Mouse (Mus musculus) forebrain, embryonic 15.5 days (tissue): Measurements from ENCODE around the gene Lrpprc. TPM values are rescaled to one million over a fixed set of nuclear protein-coding genes. Genes with fewer than 3 reads are reported as not detected.

Experiments used
- ATAC-seq: fragments of 200-750 bp; cut with Nextera tagmentation; replicated peaks from 2 replicates; pipeline ENCODE4 v1.8.0; 2017; ENCODE audit warnings: mild to moderate bottlenecking, moderate TSS enrichment, moderate library complexity
- H3K27ac ChIP-seq: fragments of 300-500 bp; sonication (generic); replicated peaks from 2 replicates; pipeline ENCODE4 v1.5.1; 2015; ENCODE audit warnings: mild to moderate bottlenecking, inconsistent platforms
- H3K27me3 ChIP-seq: fragments of 300-500 bp; sonication (generic); 2 replicates; pipeline ENCODE4 v1.6.1; 2015; ENCODE audit warnings: inconsistent platforms
- H3K36me3 ChIP-seq: fragments of 300-500 bp; sonication (generic); 2 replicates; pipeline ENCODE4 v1.6.1; 2015; ENCODE audit warnings: mild to moderate bottlenecking, inconsistent platforms
- H3K4me1 ChIP-seq: fragments of 300-500 bp; sonication (generic); 2 replicates; pipeline ENCODE4 v1.6.1; 2015; ENCODE audit warnings: inconsistent platforms
- H3K4me2 ChIP-seq: fragments of 300-500 bp; sonication (generic); replicated peaks from 2 replicates; pipeline ENCODE4 v1.6.1; 2015; ENCODE audit warnings: mild to moderate bottlenecking, inconsistent platforms
- H3K4me3 ChIP-seq: fragments of 300-500 bp; sonication (generic); 2 replicates; pipeline ENCODE4 v1.5.1; 2015; ENCODE audit warnings: mild to moderate bottlenecking, inconsistent platforms
- H3K9ac ChIP-seq: fragments of 300-500 bp; sonication (generic); replicated peaks from 2 replicates; pipeline ENCODE4 v1.6.1; 2015; ENCODE audit warnings: mild to moderate bottlenecking, inconsistent platforms
- H3K9me3 ChIP-seq: fragments of 300-500 bp; sonication (generic); 2 replicates; pipeline ENCODE4 v1.6.1; 2016; ENCODE audit warnings: inconsistent platforms
- whole genome bisulfite sequencing: fragments of 180-500 bp; shearing (Covaris S2); methylation state at CpG from one replicate; pipeline ENCODE4 v1.1.7; 2015; ENCODE audit warnings: mixed read lengths; 5-methylcytosine and 5-hydroxymethylcytosine counted together
- polyA plus RNA-seq: library from polyadenylated mRNA; unstranded; fragments of >200 nt; fragmentation: Nextera tagmentation; extraction: Ambion mirVana; gene quantifications from 2 replicates; pipeline ENCODE4 v1.2.1, GENCODE M21; 2015

Lrpprc gene
- polyA plus RNA-seq, 1 experiment from 2014 or later, result 44.4 TPM

GRCm38 (mm10) chr17:84756090-84756489 lies 34.5 kb downstream of the Lrpprc start:
- no peak overlapping the region for H3K4me3 ChIP-seq
- no peak overlapping the region for H3K27ac ChIP-seq
- no peak overlapping the region for H3K4me2 ChIP-seq
- no peak for ATAC-seq
- no peaks in the 10 kb centered on the region for H3K27me3 ChIP-seq
- WGBS, result 59% methylated on average over 2 of the region's 2 CpGs
- peaks cover 9% of the 10 kb centered on the region for H3K36me3 ChIP-seq
- no peaks in the 10 kb centered on the region for H3K9me3 ChIP-seq
- peaks cover 10% of the 10 kb centered on the region for H3K4me1 ChIP-seq
- no peak overlapping the region for H3K9ac ChIP-seq

- H3K27ac ChIP-seq, result no peak overlapping the region
- ATAC-seq, result no peak
- no peaks in the 10 kb centered on the region for H3K36me3 ChIP-seq
- H3K27me3 ChIP-seq, result no peaks in the 10 kb centered on the region
- no peaks in the 10 kb centered on the region for H3K9me3 ChIP-seq
- WGBS, result 69% methylated on average over 5 of the region's 5 CpGs
- H3K4me1 ChIP-seq, result peaks cover 33% of the 10 kb centered on the region
- no peak overlapping the region for H3K4me2 ChIP-seq
- no peak overlapping the region for H3K4me3 ChIP-seq
- H3K9ac ChIP-seq, result no peak overlapping the region
These were observed 37.1 kb downstream of the Lrpprc start for GRCm38 (mm10) chr17:84753489-84753888.

DNA sequence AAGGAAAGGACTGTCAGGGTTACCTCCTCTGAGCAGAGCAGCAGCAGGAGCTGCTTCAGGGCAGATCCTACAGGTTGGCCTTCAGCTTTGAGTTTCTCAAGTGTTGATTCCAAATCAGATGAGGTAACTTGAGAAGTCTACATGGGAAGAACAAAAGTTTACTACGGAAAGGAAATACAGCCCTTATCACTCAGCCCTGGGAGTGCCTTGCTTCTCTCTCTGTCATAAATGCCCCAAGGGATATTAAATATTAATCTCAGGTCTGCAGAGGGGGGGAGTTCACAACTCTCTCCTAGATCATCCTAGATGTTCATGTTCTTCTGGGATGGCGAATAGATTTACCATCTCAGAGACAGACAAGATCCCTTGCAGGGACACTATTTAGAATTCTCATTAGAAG lies 38.3 kb downstream of the Lrpprc start:
- Histone ChIP-seq H3K4me1 (peaks cover 40% of the 10 kb centered on the region), H3K27ac (no peak overlapping the region), H3K36me3 (no peaks in the 10 kb centered on the region), H3K9me3 (no peaks in the 10 kb centered on the region), H3K4me2 (no peak overlapping the region), H3K9ac (no peak overlapping the region), H3K27me3 (no peaks in the 10 kb centered on the region), H3K4me3 (no peak overlapping the region)
- no peak for ATAC-seq
- 84% methylated on average over 2 of the region's 2 CpGs for WGBS

DNA sequence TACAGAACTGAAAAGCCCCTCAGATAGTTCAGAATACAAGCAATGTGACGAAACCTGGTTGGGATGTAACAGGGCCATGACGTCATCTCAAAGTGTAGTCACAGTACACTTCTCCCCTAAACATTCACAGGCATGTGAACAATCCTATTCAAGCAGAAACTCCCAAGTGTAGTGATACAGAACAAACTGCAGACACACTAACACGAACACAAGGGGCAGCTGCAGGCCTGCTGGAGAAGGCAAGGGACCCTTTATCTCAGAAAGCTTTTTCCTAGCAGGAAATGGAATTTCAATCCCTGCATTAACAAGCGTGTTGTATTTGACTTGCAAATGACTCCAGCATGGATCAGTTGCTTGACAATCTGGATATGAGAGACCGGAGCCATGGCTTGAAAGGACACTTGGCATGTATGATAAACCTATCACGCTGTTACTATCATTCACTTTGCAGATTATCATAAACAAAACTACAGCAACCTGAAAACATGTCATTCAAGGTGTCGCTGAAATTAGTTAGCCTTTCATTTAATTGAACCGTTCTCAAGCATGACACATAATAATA lies 38.9 kb downstream of the Lrpprc start:
- Histone ChIP-seq H3K9ac (no peak overlapping the region), H3K4me3 (no peak overlapping the region), H3K4me2 (no peak overlapping the region), H3K9me3 (no peaks in the 10 kb centered on the region), H3K27me3 (no peaks in the 10 kb centered on the region), H3K27ac (no peak overlapping the region), H3K36me3 (no peaks in the 10 kb centered on the region), H3K4me1 (peaks cover 44% of the 10 kb centered on the region)
- 0 out of 2 replicates have a peak, but pooled peaks have one; percentile 48 for ATAC-seq
- 38% methylated on average over 8 of the region's 8 CpGs for WGBS

- Histone ChIP-seq H3K9me3 (no peaks in the 10 kb centered on the region), H3K9ac (no peak overlapping the region), H3K27me3 (no peaks in the 10 kb centered on the region), H3K4me2 (no peak overlapping the region), H3K36me3 (no peaks in the 10 kb centered on the region), H3K4me1 (peaks cover 48% of the 10 kb centered on the region), H3K4me3 (no peak overlapping the region), H3K27ac (0 out of 2 replicates have a peak overlapping the region, but pooled peaks have one; percentile 1)
- WGBS, result 14% methylated on average over 4 of the region's 4 CpGs
- ATAC-seq, result no peak
These were observed 40.5 kb downstream of the Lrpprc start for GRCm38 (mm10) chr17:84750130-84750529.

GRCm38 (mm10) chr17:84749297-84749696 lies 41.3 kb downstream of the Lrpprc start:
- peaks cover 54% of the 10 kb centered on the region for H3K4me1 ChIP-seq
- H3K9me3 ChIP-seq, result no peaks in the 10 kb centered on the region
- no peaks in the 10 kb centered on the region for H3K27me3 ChIP-seq
- H3K4me3 ChIP-seq, result no peak overlapping the region
- no peak overlapping the region for H3K9ac ChIP-seq
- peak; percentile 85 for ATAC-seq
- peak overlapping the region; percentile 25 for H3K27ac ChIP-seq
- WGBS, result 12% methylated on average over 8 of the region's 8 CpGs
- no peak overlapping the region for H3K4me2 ChIP-seq
- no peaks in the 10 kb centered on the region for H3K36me3 ChIP-seq

DNA sequence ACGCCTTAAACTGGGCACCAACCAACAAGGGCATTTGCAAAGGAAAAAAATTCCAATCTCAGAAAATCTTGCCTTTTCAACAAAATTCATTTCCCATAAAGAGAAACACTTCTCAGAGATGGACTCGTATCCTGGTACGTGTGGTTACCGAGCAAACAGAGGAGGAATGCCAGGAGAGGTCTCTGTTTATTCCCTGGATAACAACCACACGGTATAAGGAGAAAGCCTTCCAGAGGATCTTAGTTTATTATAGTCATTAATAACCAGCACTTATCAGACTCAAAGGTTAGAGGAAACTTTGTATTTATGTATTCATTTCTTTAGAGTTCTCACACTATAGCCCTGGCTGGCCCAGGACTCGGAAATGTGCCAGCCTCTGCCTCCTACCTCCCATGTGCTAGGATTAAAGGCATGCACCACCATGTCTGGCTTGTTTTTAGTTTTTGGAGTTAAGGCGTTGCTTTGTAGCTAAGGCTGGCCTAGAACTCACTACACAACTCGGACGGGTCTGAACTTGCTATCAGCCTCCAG lies 42.4 kb downstream of the Lrpprc start:
- Histone ChIP-seq H3K4me3 (no peak overlapping the region), H3K27ac (no peak overlapping the region), H3K4me2 (no peak overlapping the region), H3K9me3 (no peaks in the 10 kb centered on the region), H3K27me3 (no peaks in the 10 kb centered on the region), H3K4me1 (peaks cover 56% of the 10 kb centered on the region), H3K36me3 (no peaks in the 10 kb centered on the region), H3K9ac (no peak overlapping the region)
- 83% methylated on average over 9 of the region's 9 CpGs for WGBS
- no peak for ATAC-seq

DNA sequence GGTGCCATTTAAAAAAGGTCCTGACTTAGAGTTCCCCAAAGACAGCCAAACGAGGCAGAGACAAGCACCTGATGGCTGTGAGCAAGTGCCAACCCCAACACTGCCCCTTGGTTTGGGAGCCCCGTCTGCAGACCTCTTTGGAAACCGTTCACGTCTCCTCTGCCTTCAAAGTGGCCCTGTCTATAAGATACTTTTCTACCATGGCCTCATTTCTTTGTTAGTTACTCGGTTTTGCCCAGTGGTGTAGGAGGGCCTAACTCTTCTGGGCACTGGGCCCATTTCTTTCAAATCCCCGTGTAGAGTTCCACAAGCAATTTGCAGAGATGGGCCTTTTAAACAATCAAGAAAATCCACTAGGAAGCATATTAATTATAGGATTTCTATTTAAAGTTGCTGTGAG lies 43.4 kb downstream of the Lrpprc start:
- Histone ChIP-seq H3K27me3 (no peaks in the 10 kb centered on the region), H3K9ac (no peak overlapping the region), H3K4me2 (no peak overlapping the region), H3K27ac (no peak overlapping the region), H3K36me3 (no peaks in the 10 kb centered on the region), H3K4me3 (no peak overlapping the region), H3K4me1 (peaks cover 57% of the 10 kb centered on the region), H3K9me3 (no peaks in the 10 kb centered on the region)
- WGBS, result 17% methylated on average over 6 of the region's 6 CpGs
- no peak for ATAC-seq

DNA sequence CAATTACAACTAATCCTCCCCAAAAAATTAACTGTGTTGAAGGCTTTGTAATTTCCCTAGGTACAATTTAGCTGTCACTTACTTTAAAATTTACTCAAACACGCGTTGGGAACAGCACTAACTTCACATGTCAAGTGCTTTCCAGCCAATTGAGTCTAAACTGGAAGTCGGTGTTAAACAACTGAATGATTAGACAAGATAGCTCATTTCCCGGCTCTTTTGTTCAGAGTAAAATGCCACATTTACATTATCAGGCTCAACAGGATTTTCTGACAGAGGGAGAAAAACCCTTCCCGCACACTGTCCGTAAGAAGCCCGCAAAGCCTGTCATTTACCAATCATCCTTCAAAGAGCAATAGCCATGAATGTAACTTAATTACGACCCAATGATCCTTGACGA lies 45.6 kb downstream of the Lrpprc start:
- Histone ChIP-seq H3K27ac (no peak overlapping the region), H3K9ac (no peak overlapping the region), H3K9me3 (no peaks in the 10 kb centered on the region), H3K4me3 (no peak overlapping the region), H3K36me3 (no peaks in the 10 kb centered on the region), H3K4me2 (no peak overlapping the region), H3K4me1 (peaks cover 37% of the 10 kb centered on the region), H3K27me3 (no peaks in the 10 kb centered on the region)
- ATAC-seq, result no peak
- WGBS, result 36% methylated on average over 9 of the region's 9 CpGs

GRCm38 (mm10) chr17:84744256-84744655 lies 46.3 kb downstream of the Lrpprc start:
- Histone ChIP-seq H3K4me2 (no peak overlapping the region), H3K27me3 (no peaks in the 10 kb centered on the region), H3K4me1 (peaks cover 32% of the 10 kb centered on the region), H3K9me3 (no peaks in the 10 kb centered on the region), H3K9ac (no peak overlapping the region), H3K27ac (no peak overlapping the region), H3K36me3 (no peaks in the 10 kb centered on the region), H3K4me3 (no peak overlapping the region)
- 69% methylated on average over 4 of the region's 4 CpGs for WGBS
- ATAC-seq, result no peak

DNA sequence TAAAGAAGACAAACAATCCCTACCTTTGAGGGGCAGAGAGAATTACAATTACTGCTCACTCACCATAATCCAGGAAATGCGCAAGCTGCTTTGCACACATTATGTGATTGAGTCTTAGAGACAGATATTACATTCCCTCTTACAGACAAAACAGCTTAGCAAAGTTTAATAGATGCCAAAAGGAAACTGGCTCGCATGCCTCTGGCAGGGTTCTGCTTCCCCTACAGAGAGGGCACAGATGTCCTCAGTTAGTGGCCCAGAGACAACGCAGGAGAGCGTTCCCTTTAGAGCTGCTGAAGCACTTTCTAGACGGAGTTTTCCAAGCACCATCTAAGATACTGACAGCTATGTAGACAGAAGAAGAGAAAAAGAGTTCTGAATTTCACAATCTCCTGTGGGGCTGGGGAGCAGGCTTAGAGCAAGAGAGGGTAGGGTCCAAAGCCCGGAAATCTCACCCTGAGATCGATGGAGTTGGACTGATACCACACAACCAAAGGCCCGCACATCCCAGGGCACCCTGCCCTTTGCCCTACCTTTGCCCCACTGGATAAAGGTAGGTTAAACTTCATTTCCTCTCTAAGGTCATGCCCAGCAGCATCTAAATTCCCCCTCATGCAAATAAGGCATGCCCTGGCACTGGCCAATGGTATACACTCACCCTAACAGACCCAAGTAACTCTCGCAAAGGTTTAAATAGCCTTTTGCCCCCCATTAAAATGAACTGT lies 52.4 kb downstream of the Lrpprc start:
- no peak overlapping the region for H3K4me3 ChIP-seq
- H3K27ac ChIP-seq, result no peak overlapping the region
- H3K9me3 ChIP-seq, result no peaks in the 10 kb centered on the region
- H3K4me2 ChIP-seq, result no peak overlapping the region
- no peak for ATAC-seq
- H3K36me3 ChIP-seq, result 0 out of 2 replicates have a peak, but pooled peaks cover 4% of the 10 kb centered on the region
- 83% methylated on average over 9 of the region's 9 CpGs for WGBS
- H3K27me3 ChIP-seq, result no peaks in the 10 kb centered on the region
- H3K9ac ChIP-seq, result no peak overlapping the region
- 0 out of 2 replicates have a peak, but pooled peaks cover 6% of the 10 kb centered on the region for H3K4me1 ChIP-seq

DNA sequence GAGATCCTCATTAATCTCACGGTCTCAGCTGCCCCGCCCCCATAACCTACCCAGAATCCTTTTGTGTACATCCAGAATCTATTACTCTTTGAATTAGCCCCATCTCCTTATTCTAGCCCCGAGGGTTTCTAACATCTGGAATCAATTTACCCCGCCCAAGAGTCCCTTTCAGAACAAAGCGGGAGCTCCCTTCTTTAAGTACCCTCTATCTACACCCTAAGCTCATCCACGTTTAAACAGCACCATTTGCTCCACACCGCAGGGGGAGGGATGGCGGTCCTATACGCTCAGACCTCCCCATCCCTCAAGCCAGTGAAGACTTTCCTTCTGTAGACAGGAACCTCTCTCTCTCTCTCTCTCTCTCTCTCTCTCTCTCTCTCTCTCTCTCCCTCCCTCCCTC lies 53.9 kb downstream of the Lrpprc start:
- Histone ChIP-seq H3K27me3 (no peaks in the 10 kb centered on the region), H3K4me2 (no peak overlapping the region), H3K9ac (no peak overlapping the region), H3K27ac (no peak overlapping the region), H3K9me3 (no peaks in the 10 kb centered on the region), H3K4me3 (no peak overlapping the region), H3K4me1 (0 out of 2 replicates have a peak, but pooled peaks cover 5% of the 10 kb centered on the region), H3K36me3 (peaks cover 4% of the 10 kb centered on the region; the same call in 1 of the 2 replicates)
- no peak for ATAC-seq
- 84% methylated on average over 9 of the region's 9 CpGs for WGBS
